Mouse (Mus musculus): Measurements from ENCODE around the gene Gm12355.

Gene Gm12355

DNA sequence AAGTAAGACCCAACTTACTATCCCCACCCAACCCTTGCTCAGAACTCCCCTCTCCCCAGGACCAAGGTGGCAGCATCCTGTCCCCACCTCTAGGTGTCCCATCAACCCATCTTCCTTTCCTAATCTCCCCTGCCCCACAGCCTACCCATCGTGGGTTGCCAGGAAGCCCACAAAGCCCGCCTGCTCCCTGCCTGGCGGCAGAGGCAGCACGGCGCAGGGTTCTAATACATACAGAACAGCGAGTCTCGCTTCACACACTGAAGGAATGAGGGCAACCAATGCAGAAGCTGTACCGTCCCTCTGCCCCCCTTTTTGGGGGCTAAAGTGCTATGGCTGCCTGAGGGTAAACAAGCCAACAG, 43.5 kb downstream of the Gm12355 start:
- DNase-seq (ENCODE audit: low spot score in 2 of 2) = peak in 1 of 2 experiments; percentile 58

DNA sequence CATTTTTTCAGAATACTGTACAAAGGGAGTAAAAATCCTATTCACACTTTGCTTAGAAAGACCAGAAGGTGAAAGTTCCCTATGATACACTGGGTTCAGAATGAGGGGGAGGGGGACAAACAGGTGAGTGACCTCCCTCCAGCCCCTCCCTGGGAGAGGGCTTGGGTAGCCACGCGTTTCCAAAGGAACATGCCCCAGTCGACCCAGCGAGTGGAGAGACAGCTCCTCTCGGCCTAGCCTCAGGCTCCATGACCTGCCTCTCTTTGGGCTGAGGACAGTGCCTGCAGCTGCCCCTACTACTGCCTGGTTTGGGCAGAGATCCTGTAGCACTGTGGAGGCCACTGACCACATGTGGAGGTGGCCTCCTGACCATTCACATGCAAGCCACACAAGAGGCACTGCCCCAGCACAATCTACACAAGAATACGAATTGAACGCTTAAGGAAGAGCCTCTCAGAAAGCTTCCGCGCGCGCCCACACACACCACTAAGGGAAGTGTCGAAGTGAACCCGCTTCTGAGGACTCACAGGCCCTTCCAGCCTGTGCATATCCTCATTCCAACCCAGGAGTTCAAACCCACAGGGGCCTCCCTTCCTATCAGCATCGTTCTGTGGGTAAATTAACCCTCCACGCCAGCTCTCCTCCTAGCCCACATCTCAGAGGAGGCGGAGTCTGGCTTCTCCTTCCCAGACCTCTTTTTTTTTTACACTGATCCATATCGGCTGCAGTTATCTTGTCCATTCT, 44.0 kb downstream of the Gm12355 start:
- peak; percentile 62 to 70 for DNase-seq (ENCODE audit: low spot score in 2 of 2)

DNA sequence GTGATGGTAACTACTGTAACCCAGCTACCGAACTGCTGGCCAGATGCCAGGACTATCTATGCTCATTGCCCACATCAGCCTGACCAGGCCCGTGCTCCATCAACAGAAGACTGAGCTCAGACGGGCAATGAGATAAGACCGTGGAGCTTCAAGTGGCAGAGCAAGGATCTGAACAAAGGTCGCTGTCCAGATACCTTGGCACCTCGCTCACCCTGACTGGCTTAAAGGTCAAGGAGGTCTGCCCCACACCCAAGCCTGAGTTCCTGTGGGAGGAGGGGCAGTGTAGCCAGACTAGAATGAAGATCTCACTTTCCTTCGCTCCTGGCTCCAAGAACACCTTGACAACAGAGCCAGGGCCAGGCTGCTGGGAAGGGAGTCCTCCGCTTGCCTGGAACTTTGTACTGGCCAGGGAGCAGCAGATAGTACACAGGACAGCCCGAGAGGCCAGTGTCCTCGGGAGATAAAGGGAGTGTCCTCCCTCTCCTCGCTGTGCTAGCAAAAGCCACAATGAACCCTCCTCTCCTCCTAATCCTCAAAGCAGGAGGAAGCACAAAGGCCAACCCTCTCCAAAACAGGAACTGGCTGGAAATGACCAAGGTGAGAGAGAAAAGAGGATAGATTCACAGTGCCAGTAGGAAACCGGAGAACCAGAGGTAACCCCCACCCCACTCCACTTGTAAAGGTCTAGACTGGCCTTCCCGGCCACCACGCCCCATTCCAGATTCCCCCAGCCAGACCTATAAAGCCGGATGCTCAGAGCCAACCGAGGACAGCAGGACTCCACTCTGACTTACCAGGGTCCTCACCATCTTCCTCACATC, 45.0 kb downstream of the Gm12355 start:
- peak; percentile 78 to 89 for DNase-seq (ENCODE audit: low spot score in 2 of 2)

DNA sequence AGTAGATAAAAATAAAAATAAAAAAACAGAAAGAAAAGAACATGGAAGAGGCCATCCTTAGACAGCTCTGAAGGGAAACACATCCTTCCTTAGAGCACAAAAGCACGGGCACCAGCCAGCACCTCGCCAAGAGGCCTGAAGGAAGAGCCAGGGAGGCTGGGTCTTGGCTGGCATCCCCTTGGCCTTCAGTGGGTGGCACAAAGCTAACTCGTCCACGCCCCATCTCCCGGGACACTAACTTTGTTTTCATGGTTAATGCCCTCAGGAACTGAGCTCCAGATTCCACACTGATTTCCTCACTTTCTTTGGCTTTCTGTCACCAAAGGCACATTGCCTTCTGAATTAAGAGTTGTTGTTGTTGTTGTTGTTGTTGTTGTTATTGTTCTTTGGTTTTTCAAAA, 47.7 kb downstream of the Gm12355 start:
- DNase-seq (ENCODE audit: low spot score in 2 of 2) = no peak
